Mouse (Mus musculus) kidney, embryonic 14.5 days (tissue): ENCODE measurements around the gene Ssr3. TPM values are rescaled to one million over a fixed set of nuclear protein-coding genes. Genes with fewer than 3 reads are reported as not detected.
A peak's percentile ranks its signal among the peaks of the same experiment; 100 is the strongest.
"Not testable (repeated sequence)": the region's sequence is repeated elsewhere in the genome, so short reads cannot be mapped to it uniquely, and the experiment has no call there.

ENCODE experiments used
- ATAC-seq: fragments of 200-750 bp; cut with Nextera tagmentation; 2 replicates; pipeline ENCODE4 v1.8.0; 2017; ENCODE audit warnings: moderate number of reproducible peaks, mild to moderate bottlenecking, moderate TSS enrichment, moderate library complexity; ENCODE audit not compliant: low FRiP score, low TSS enrichment
- H3K27ac ChIP-seq: fragments of 300-500 bp; sonication (generic); 2 replicates; pipeline ENCODE4 v1.5.1; 2014; ENCODE audit warnings: low read depth, mild to moderate bottlenecking, low read length, moderate library complexity, mixed read lengths
- H3K27me3 ChIP-seq: fragments of 300-500 bp; sonication (generic); 2 replicates; pipeline ENCODE4 v1.6.1; 2014; ENCODE audit warnings: mild to moderate bottlenecking, low read length; ENCODE audit not compliant: control insufficient read depth, insufficient read depth
- H3K36me3 ChIP-seq: fragments of 300-500 bp; sonication (generic); 2 replicates; pipeline ENCODE4 v1.6.1; 2014; ENCODE audit warnings: low read length, mixed read lengths; ENCODE audit not compliant: control insufficient read depth, insufficient read depth
- H3K4me1 ChIP-seq: fragments of 300-500 bp; sonication (generic); 2 replicates; pipeline ENCODE4 v1.6.1; 2014; ENCODE audit warnings: low read length, mixed read lengths; ENCODE audit not compliant: control insufficient read depth, insufficient read depth
- H3K4me2 ChIP-seq: fragments of 300-500 bp; sonication (generic); replicated peaks from 2 replicates; pipeline ENCODE4 v1.6.1; 2014; ENCODE audit warnings: low read depth, mild to moderate bottlenecking, low read length
- H3K4me3 ChIP-seq: fragments of 300-500 bp; sonication (generic); 2 replicates; pipeline ENCODE4 v1.5.1; 2014; ENCODE audit warnings: mild to moderate bottlenecking, low read length
- H3K9ac ChIP-seq: fragments of 300-500 bp; sonication (generic); 2 replicates; pipeline ENCODE4 v1.6.1; 2014; ENCODE audit warnings: low read depth, mild to moderate bottlenecking, low read length, moderate library complexity
- H3K9me3 ChIP-seq: fragments of 300-500 bp; sonication (generic); 2 replicates; pipeline ENCODE4 v1.6.1; 2016; ENCODE audit warnings: low read length; ENCODE audit not compliant: control insufficient read depth
- WGBS: fragments of 180-500 bp; shearing (Covaris S2); extraction: QIAGEN DNeasy Blood & Tissue Kit; methylation state at CpG from one replicate; pipeline ENCODE4 v1.1.7; 2014; 5-methylcytosine and 5-hydroxymethylcytosine counted together
- polyA plus RNA-seq: library from polyadenylated mRNA; unstranded; fragments of >200 nt; fragmentation: Nextera tagmentation; extraction: Ambion mirVana; gene quantifications from 2 replicates; pipeline ENCODE4 v1.2.1, GENCODE M21; 2014

Ssr3 gene
- polyA plus RNA-seq, 1 experiment from 2014 or later = 323 TPM

- no peak overlapping the region for H3K27ac ChIP-seq
- no peaks in the 10 kb centered on the region for H3K27me3 ChIP-seq
- H3K4me1 ChIP-seq = no peaks in the 10 kb centered on the region
- no peak for ATAC-seq
- no peak overlapping the region for H3K4me3 ChIP-seq
- no peaks in the 10 kb centered on the region for H3K36me3 ChIP-seq
- H3K9me3 ChIP-seq = no peaks in the 10 kb centered on the region
- no peak overlapping the region for H3K9ac ChIP-seq
- H3K4me2 ChIP-seq = no peak overlapping the region
These were observed 15.5 kb upstream of the Ssr3 start for GRCm38 (mm10) chr3:65407891-65408290.

GRCm38 (mm10) chr3:65405781-65406180 lies 13.4 kb upstream of the Ssr3 start:
- no peaks in the 10 kb centered on the region for H3K4me1 ChIP-seq
- H3K4me2 ChIP-seq = no peak overlapping the region
- H3K9me3 ChIP-seq = no peaks in the 10 kb centered on the region
- 79% methylated on average over 4 of the region's 4 CpGs for WGBS
- H3K4me3 ChIP-seq = no peak overlapping the region
- no peaks in the 10 kb centered on the region for H3K27me3 ChIP-seq
- H3K9ac ChIP-seq = no peak overlapping the region
- H3K27ac ChIP-seq = no peak overlapping the region
- H3K36me3 ChIP-seq = no peaks in the 10 kb centered on the region
- no peak for ATAC-seq

- Histone ChIP-seq H3K4me1 (no peaks in the 10 kb centered on the region), H3K27ac (no peak overlapping the region), H3K4me3 (no peak overlapping the region), H3K4me2 (no peak overlapping the region), H3K9me3 (no peaks in the 10 kb centered on the region), H3K27me3 (no peaks in the 10 kb centered on the region), H3K36me3 (no peaks in the 10 kb centered on the region), H3K9ac (no peak overlapping the region)
- 95% methylated on average over 3 of the region's 3 CpGs for WGBS
- no peak for ATAC-seq
These were observed 5.1 kb upstream of the Ssr3 start for GRCm38 (mm10) chr3:65397566-65397965.

- Histone ChIP-seq H3K36me3 (no peaks in the 10 kb centered on the region), H3K4me1 (no peaks in the 10 kb centered on the region), H3K4me2 (no peak overlapping the region), H3K9ac (no peak overlapping the region), H3K27ac (no peak overlapping the region), H3K27me3 (no peaks in the 10 kb centered on the region), H3K9me3 (no peaks in the 10 kb centered on the region), H3K4me3 (no peak overlapping the region)
- 83% methylated on average over 4 of the region's 4 CpGs for WGBS
- ATAC-seq = no peak
These were observed 4.5 kb upstream of the Ssr3 start for GRCm38 (mm10) chr3:65396835-65397504.

- 86% methylated on average over 1 of the region's 1 CpGs for WGBS
- ATAC-seq, H3K4me1 ChIP-seq, H3K4me2 ChIP-seq, H3K27me3 ChIP-seq, H3K27ac ChIP-seq, H3K36me3 ChIP-seq, H3K4me3 ChIP-seq, H3K9me3 ChIP-seq, H3K9ac ChIP-seq: not testable (repeated sequence)
These were observed 2.7 kb upstream of the Ssr3 start for GRCm38 (mm10) chr3:65395111-65395510.

DNA sequence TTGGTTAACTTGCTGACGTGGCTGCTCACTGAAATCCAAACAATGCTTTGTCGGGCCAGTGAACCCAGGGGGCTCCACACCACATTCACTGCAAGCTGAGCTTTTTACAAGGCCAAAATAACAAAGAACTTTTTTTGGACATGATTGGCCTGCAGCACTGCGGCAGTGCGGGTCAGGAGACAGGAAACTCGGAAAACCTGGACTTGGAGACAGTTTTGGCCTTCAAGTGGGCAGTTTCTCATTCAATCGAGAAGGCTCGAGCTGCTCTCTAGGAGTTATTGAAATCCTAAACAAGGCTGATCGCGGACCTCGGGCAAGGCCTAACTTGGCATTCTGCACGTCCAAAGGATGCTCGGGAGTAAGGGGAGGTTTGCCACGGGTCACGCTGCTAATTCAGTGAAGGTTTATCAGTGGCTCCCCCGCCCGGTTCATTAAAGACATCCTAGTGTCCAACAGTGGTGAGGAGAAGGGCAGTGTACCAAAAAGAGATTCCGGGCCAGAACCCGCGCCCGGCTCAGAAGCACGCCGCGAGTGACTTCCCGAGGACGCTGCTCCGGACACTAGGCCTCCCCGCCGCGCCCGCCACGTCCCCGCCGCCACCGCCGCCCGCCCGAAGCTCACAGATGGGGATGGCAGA lies 521 bp downstream of the Ssr3 start:
- Histone ChIP-seq H3K4me1 (no peaks in the 10 kb centered on the region), H3K4me2 (peak overlapping the region; percentile 81), H3K27me3 (no peaks in the 10 kb centered on the region), H3K27ac (peak overlapping the region; percentile 94), H3K36me3 (peaks cover 36% of the 10 kb centered on the region), H3K9ac (peak overlapping the region; percentile 90), H3K4me3 (peak overlapping the region; percentile 90), H3K9me3 (no peaks in the 10 kb centered on the region)
- WGBS = under 1% methylated on average over 37 of the region's 37 CpGs
- peak; percentile 36 for ATAC-seq

- ATAC-seq = no peak
- H3K4me3 ChIP-seq = peak overlapping the region; percentile 90
- H3K36me3 ChIP-seq = peaks cover 42% of the 10 kb centered on the region
- H3K4me2 ChIP-seq = peak overlapping the region; percentile 81
- H3K27me3 ChIP-seq = no peaks in the 10 kb centered on the region
- H3K9ac ChIP-seq = peak overlapping the region; percentile 90
- H3K9me3 ChIP-seq = no peaks in the 10 kb centered on the region
- H3K4me1 ChIP-seq = no peaks in the 10 kb centered on the region
- H3K27ac ChIP-seq = peak overlapping the region; percentile 94
- 23% methylated on average over 6 of the region's 6 CpGs for WGBS
These were observed 1.1 kb downstream of the Ssr3 start for GRCm38 (mm10) chr3:65391222-65391783.

GRCm38 (mm10) chr3:65385771-65386170 lies 6.7 kb downstream of the Ssr3 start:
- no peak for ATAC-seq
- H3K27me3 ChIP-seq = no peaks in the 10 kb centered on the region
- no peak overlapping the region for H3K9ac ChIP-seq
- no peak overlapping the region for H3K4me2 ChIP-seq
- no peaks in the 10 kb centered on the region for H3K4me1 ChIP-seq
- H3K27ac ChIP-seq = no peak overlapping the region
- H3K9me3 ChIP-seq = no peaks in the 10 kb centered on the region
- H3K4me3 ChIP-seq = no peak overlapping the region
- H3K36me3 ChIP-seq = peaks cover 94% of the 10 kb centered on the region

- Histone ChIP-seq H3K9ac (no peak overlapping the region), H3K27ac (no peak overlapping the region), H3K4me2 (no peak overlapping the region), H3K4me1 (no peaks in the 10 kb centered on the region), H3K4me3 (no peak overlapping the region), H3K27me3 (no peaks in the 10 kb centered on the region), H3K9me3 (no peaks in the 10 kb centered on the region), H3K36me3 (peaks cover 91% of the 10 kb centered on the region)
- 73% methylated on average over 3 of the region's 3 CpGs for WGBS
- ATAC-seq = no peak
These were observed 8.0 kb downstream of the Ssr3 start for GRCm38 (mm10) chr3:65384431-65384830.
